Mouse (Mus musculus) heart, postnatal 4 days (tissue): Measurements from ENCODE around the gene Gm45753. TPM values are rescaled to one million over a fixed set of nuclear protein-coding genes. Genes with fewer than 3 reads are reported as not detected.
"Not testable (repeated sequence)": the region's sequence is repeated elsewhere in the genome, so short reads cannot be mapped to it uniquely, and the experiment has no call there.

Experiments
- DNase-seq: peaks from one replicate; pipeline ENCODE4 v3.0.0; 2021
- total RNA-seq, 2 experiments: library from RNA; stranded (reverse); gene quantifications; 2 replicates each; pipeline ENCODE4 v1.2.3; 2021

The Gm45753 gene
- total RNA-seq = not detected

DNA sequence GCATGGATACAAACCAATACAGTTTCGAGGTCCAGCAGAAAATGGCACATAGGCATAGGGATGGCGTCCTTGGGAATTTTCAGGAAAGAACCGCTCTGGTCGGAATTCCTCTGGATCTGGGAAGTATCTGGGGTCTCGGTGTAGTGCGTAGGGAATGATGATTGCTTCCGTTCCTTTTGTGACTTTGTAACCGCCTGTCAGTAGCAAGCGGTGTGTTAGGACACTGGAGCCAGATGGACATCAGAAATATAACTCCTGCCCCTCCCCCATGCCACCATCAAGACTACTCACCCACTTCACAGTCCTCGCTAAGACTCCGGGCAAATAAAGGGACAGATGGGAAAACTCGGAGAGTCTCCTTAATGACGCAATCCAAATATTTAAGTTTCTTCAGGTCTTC is at the start of gene Gm45753:
Gene Gm45753 (minus strand): TSS at position 101 of the 400 bp plus-strand sequence.
- no peak for DNase-seq

DNA sequence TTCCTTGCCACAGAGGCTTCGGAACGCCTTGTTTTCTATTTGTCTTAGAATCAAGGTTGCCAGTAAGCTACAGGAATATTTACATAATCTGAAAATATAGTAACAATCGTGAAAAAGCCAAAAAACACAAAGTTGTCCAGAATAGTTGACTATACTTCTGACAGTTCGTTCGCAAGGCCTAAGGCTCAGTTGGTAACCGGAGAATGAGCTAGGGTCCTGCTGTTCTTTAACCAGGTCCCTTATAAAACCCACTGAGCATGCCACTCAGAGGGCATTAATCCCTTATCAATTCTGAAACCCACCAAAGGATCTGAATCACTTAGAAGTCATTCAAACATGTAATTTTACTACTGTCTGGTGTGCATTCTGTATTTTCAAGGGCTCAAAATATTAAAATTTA is 47.5 kb upstream of the Gm45753 start:
- DNase-seq = no peak

DNA sequence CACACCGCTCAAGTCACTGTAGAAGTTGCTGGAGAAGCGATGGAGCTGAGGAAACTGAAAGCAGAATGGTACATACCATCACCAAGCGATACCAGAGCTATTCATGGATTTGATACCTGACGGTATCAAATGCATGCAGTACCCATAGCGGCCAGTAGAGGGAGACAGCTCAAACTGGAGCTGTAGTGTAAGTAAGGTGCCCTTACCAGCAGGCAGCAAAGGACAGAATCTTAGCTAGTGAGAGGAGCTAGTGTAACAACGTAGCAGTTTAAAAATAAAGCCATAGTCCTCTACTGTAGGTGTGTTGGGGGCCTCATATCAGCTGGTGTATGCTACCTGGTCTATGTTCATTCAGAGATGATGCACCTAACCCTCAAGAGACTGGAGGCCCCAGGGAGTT is 36.8 kb upstream of the Gm45753 start:
- peak; percentile 76 for DNase-seq

DNA sequence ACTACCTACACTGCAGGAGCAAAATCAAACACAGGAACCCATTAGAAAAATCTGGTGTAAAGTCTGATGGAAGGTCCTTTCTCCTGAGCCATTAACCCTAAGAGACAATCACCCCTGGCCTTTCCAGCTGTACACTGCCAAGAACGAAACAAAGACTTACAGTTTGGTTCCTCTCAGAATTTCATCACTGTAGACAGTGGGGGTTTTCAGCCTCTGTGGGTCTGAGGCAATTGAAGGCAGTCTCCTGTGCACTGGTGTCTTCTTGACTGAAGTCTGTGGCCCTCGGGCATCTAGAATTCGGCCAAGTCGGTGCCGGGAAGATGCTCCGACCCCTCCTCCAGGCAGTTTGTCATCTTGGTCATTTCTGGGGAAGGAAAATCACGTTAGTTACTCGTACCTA is 36.0 kb upstream of the Gm45753 start:
- DNase-seq = no peak

DNA sequence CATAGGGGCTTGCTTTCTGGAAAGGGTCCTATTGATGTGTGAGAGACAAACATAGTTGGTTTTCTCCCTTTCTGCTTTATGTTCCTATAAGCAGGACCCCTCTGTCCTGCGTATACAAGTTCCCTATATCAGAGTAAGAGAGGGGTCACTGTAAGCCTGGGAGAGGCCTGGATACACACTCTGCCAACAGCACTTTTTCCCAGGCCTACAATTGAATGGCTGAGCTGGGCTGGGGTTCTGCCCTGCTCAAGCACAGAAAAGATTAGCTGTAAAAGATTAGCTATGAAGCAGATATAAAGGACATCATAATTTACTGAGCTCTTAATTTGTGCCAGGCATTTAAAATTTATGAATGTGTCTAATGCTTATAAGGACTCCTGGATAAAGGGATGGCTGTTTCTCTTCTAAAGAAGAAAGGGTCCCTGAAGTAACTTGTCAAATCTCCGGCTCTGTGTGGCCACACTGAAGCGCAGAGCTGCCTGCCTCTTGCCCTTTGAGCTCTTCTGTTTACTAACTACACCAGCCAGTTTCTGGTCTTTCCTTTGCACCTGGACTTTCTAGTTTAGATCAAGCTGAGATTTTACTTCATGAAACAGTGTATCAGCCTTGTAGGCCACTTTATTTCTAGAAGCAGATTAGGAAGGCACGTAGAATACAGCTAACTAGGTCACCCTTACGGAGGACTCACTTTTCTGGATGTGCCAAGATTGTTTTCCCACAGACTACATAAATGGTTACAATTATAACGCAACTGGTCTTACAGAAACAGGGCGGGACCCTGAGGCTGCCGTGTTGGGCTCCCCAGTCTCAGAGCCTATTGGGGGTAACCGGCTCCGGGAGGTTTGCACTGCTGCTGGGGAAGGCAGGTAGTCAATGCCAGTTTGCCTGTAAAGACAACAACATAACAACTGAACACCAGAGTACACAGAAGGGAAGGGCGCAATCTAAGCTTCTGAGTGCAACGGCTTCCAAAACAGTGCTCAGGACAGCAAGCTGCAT is 33.7 kb upstream of the Gm45753 start:
- no peak for DNase-seq

DNA sequence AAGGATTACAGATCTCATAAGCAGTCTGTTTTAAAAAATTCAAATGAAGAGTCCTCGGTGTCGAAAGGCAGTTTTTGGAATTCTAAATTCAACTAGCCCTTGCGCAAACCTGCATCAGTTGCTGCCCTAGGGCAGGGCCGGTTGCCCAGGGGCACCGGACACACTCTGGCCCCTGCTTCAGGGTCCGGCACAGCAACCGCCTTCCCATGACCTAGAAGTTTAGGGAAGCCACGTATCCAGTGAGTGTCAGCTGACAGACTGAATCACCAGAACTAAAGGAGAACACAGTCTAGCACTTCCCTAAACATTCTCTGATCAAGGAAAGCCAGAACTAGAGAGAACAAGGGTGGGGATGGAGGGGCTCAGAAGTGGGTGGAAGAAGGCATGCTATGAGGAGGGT is 25.2 kb upstream of the Gm45753 start:
- peak; percentile 9 for DNase-seq

DNA sequence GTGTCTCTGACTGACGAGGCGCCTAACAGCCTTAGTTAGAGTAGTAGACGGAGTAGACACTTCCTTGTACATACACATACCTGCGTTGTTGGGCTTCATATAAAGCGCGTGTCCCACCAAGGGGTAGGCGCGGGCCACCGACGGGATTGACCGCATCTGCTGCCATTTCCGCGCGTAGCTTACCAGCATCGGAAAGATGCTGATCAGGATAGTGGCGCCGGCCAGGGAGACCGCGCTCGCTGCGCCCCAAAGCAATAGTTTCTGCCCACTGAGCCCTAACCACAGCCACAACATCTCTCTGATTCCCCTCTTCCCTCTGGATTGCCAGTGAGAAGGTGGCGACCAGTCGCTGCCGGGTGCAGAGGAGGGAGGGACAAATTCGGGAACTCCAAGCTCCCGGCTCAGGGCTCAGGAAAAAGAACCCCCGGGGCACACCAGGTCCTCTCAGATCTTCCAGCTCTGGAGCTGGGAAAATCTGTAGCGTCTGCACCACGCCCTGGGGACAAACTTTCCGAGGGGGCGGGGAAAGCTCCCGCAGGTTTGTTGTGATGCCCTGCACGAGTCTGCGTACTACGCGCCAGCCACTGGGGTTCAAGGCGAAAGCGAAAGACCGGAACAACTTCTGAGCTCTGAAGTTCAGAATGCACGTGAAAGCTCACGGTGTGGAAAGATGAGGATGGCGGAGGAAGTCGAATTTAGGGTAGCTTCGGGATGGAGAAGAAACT is 24.6 kb upstream of the Gm45753 start, which contains the start of gene Cyp4v3:
Gene Cyp4v3 (minus strand): TSS at position 532 of the 725 bp plus-strand sequence.
- peak; percentile 65 for DNase-seq

DNA sequence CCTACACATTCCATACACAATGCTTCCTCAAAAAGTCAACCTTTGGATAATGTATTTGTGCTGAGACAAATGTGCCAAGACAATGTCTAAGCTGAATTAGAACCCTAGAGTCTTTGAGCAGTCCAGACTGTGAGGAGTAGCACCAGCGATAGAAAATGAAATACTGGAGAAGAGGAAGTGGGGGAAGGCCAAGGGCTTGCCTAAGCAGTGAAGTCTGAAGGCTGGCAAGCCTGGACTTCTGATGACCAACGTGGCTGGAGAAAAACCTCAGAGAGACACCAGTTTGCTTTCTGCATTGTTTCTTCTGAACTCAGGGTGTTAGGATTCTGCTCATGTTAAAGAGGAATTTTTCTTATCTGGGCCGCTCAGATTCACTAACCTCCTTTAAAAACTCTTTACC is 22.6 kb upstream of the Gm45753 start:
- no peak for DNase-seq

DNA sequence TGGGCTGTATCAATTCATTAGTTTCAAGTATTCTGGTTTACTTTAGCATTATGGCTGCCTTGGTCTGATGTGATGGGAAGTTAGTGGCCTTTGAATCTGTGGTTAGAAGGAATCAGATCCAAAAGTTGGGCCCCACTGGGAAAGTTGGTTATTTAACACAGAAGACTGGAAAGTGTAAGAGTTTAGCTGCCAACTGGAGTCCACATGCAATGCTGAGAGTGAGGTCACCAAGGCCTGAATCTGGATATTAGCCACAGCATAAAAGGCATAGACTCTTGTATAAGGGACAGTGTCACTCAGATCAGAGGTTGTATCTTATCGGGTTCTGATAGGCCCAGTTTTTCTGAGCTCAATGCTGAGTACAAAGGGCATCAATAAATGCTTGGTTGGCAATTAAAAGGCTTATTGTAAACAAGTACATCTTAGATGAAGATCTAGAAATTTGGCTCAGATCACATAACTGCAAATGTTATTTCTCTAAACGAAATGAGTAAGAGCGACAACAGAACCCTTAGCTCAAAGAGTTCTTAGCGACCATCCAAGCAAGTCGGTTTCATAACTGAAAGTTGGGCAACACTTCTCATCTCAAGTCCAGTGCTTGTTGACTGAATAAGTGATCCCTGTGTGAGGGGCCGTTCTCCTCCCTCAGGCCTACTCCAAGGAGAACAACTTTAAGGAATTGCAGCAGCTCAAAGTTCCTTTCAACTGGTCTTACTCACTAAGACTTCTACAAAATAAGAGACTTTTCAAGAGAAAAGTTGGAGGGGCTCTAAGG is 21.1 kb upstream of the Gm45753 start:
- DNase-seq = no peak

DNA sequence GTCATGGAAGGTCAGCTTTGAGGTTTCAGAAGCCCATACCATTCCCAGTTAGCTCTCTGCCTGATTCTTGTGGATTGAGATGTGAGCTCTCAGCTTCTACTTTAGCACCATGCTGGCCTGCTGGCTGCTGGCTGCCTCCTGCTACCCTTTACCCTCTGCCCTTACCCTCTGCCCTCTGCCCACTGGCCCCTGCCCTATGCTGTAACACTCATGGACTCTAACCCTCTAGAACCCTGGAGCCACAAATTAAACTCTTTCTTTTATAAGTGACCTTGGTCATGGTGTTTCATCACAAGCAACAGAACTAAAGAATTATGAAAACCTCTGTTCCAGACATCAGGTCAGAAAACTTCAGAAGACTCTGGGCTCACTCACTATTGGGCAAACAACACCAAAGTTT is 18.8 kb upstream of the Gm45753 start:
- DNase-seq = not testable (repeated sequence)

DNA sequence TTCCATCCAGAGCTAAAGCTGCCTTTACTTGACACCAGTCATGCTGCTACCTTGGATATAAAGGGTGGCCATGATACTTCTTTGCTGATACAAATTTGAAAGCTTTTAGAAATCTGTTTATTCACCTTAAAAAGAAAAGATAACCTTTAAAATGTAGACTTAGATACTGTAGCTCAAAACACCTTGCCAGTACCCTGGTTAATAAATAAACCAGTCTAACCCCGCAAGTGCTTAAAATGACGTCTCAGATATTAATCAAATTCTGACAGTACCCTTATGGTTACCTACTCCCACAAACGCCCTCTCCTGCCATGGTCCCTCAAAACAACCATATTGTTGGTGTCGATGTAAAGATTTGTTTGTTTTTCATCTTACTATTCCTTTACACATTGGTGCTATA is 15.9 kb upstream of the Gm45753 start:
- DNase-seq = no peak

DNA sequence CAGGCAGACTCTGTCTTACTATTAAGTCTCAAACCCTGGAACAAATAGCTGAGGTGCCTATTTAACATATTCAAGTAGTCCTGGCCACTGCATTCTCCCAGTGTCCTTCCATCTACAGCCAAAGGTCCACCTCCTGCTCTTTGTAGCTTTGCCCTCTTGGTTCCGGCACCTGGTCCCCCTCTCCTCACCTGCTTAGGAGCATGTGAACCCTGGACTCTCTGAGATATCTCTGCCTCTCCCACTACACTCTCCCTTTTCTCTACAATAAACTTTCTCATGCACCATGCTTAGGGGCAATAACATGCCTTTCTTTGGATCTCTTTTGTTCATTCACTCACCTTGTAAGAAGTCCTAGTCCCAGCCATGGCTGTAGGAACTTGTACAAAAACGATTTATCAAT is 13.1 kb upstream of the Gm45753 start:
- DNase-seq = no peak

DNA sequence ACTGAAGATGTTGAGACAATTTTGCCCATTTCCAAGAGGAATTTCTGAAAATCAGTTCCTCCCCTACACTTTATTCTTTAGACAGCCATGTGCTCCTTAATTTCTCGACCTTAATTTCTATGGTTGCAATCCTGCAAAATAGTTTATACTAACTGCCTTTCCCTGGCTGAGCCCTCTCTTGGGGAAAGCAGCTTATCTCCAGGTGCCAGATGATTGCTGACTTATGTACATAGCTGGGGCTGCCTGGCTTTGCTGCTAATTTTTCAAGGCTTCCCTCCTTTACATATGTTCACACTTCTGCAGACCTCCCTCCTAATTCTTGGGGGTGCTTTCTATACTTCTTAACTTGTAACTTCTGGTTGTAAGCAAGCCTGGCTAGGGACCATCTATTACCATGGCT is 12.7 kb upstream of the Gm45753 start:
- DNase-seq = no peak

DNA sequence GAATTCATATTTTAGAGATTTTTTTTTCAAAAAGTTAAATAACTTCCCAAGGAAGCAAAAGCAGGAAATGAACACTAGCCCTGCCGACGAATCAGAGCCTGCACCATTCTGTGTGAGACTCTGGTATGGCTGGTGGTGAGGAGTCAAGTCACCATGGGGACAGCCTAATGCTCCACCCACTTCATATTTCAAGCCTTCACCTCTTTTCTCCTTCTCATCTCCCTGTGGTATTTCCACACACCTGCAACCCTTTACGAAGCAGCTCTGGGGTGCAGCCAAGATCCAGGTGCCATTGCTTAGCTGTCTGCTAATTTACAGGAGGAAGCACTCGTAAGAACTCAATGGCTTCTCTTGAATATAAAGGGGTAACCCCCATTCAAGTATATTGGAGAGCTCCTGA is 2.7 kb upstream of the Gm45753 start:
- DNase-seq = no peak

DNA sequence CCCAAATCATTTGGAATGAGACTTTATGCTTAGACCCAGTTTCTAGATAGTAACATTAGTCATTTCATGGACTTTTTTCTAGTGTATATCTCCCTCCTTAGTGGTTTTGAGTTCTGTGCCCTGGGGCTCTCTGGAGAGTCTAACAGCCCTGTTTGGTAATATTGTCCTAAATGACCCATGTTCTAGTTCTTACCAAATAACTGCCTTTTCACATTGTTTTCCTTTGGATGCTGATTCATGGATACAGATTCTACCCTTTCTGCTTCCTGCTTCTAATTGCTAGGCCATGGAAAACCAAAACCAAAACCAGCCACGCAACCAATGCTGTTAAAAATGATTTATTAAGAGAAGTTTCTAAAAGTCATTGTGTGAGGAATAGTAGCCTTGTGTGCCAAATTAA is 2.8 kb downstream of the Gm45753 start:
- no peak for DNase-seq

DNA sequence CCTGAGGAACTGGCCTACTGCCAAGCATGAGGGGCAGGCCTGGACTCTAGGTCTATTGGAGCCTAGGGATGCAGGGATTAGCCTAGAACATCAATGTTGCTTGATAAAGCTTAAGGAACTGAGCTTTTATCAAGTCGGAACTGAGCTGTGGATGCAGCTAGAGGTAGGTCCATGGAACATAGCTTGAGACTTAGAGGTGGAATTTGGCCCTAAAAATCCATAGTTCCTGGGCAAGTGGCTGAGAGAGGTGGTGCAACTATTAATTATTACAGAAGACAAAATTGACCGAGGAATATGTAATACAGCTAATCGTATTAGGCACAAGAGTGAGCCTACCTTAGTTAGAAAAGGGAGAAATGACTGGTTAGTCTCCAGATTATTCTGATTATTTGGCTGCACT is 3.9 kb downstream of the Gm45753 start:
- DNase-seq = no peak

DNA sequence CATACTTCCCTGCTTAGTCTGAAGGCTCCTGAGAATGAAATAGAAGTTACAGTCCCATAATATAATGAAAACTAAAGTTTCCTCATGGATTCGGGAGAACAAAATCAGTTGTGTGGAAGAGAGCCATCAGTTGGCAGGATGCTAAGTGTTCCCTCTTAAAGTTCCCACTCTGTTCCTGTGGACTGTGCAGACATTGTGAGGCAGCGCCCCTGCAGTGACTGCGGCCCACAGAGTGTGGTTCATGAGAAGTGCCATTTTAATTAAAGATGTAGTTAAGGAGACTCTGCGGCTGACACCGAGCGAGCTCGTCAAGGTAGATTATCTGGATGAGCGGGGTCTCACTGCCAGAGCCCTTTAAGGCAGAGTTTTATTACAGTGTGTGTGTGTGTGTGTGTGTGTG is 5.9 kb downstream of the Gm45753 start:
- no peak for DNase-seq

DNA sequence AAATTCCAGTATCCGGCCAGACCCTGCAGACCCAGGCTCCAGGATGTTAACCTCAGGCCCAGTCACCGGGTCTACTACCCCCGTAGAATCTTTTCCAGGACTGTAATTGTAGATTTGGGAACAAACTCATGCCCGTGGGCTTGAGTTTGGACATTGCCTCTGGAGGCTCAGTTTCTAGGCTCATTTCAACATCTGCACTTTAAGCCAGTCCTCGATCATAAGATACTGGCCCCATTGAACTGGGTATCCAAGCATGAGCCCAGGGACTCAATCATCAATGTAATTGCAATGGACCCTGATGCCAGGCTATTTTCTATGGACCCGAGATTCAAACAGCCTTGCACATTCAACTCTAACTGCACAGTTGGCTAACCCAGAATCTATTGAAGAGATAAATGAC is 13.0 kb downstream of the Gm45753 start:
- no peak for DNase-seq

DNA sequence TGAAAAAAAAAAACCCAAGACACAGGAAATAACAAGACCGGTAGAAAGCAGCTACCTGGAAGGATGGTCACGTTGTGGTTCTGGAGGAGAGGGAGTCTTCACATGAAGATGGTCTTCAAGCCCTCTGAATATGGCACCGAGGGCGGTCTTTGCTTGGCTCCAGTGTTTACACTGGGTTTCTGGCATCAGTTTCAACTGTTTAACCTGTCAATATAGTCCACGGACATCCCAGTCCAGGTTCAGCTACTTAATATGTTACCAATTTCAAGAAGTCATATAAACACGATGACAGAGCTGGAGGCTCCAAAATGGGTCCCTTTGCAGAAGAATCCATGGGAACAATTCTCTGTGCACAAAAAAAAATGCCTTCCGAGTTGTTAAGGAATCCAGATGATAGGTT is 13.6 kb downstream of the Gm45753 start, which contains the start of gene Klkb1:
Gene Klkb1 (minus strand): TSS at position 173 of the 400 bp plus-strand sequence.
- DNase-seq = no peak

DNA sequence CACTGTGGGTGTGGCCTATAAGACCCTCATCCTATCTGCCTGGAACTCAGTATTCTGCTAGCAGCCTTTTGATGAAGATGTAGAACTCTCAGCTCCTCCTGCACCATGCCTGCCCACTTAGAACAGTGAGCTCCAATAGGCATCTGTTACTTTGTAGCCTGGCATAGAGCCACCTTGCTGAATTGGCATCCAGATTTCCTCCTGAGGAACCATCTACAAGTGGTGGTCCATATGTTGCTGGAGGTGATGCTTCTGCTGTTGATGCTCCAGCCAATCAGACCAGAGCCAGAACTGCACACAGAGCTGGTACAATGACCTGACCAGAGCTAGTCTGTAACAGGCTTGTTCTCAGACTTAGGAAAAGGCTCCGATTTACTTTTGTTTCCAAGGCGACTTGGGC is 16.5 kb downstream of the Gm45753 start:
- DNase-seq = no peak

DNA sequence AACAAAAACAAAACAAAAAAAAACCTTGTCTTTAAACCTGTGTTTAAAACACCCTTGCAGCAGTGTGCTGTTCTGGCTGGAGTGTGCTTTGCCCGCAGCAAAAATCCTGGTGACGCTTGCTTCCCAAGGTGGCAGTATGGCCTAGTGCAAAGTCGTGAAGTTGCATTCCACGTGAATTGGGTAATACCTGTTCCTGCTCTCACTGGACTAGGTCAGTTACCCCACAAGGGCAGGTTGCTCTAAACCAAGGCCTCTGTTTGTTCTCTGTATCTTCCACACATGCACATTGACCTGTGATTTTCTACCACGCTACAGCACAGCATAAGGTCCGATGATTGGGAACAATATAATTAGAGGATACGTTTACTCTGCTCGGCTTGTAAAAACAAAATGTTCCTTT is 26.6 kb downstream of the Gm45753 start:
- no peak for DNase-seq

DNA sequence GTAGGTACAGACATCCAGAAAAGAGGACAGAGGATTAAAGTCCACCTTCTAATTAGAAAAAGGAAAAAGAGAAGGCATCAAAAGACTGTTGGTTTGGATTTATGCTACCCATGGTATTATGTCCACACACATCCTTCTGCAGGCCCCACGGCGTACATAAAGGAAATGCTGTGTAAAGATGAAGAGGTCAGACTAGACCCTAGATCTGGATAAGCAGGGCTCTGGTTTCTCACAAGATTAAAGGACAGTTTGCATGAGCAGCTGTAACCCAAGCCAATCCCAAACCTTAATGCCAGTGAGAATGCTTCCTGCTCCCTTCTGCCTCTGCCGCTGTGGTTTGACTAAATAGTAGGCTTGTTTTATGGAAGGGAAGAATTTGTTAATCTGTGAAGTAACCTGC is 30.8 kb downstream of the Gm45753 start:
- DNase-seq = no peak

DNA sequence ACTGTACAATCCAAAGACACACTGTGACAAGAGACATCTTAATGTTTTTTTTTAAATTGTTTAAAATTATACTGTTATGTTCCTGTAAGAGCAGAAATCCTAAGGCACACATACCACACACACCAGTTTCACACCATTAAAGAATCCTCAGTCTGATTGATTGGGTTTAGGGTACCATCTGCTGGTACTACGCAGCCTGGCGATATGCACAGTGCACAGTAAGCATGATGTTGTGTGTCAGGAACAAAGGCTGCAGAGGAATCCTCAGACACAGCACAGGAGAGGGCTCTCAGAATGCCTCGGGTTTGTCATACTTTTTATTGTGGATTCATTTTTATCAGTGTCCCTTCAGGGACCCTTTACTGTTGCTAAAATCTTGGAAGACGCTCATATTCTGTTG is 33.9 kb downstream of the Gm45753 start:
- no peak for DNase-seq
